Mouse (Mus musculus) erythroid progenitor cell, adult 5-6 weeks (primary cell): ENCODE data around the gene Trim30b. TPM values are rescaled to one million over a fixed set of nuclear protein-coding genes. Genes with fewer than 3 reads are reported as not detected.
A peak's percentile ranks its signal among the peaks of the same experiment; 100 is the strongest.
"Not testable (repeated sequence)": the region's sequence is repeated elsewhere in the genome, so short reads cannot be mapped to it uniquely, and the experiment has no call there.

Experiments used
- ATAC-seq: replicated peaks from 2 replicates; pipeline ENCODE4 v1.8.0; 2016; ENCODE audit warnings: moderate number of reproducible peaks, mild to moderate bottlenecking, moderate TSS enrichment, inconsistent platforms; ENCODE audit not compliant: poor library complexity, low FRiP score, severe bottlenecking
- total RNA-seq, 2 experiments: library from RNA; stranded (forward) in 1 of 2; stranded (reverse) in 1 of 2; fragments of 150-400 nt in 1 of 2; fragments of 186-747, 209-891 nt in 1 of 2; gene quantifications; 2 replicates each; pipeline versions ENCODE4 v1.2.3 to v1.2.4; 2015 to 2017; ENCODE audit warnings: low replicate concordance in 2 of 2

The Trim30b gene
- 6.5 and 8.0 TPM in 2 replicates for total RNA-seq (2015; ENCODE audit: low replicate concordance)
- total RNA-seq (2017; ENCODE audit: low replicate concordance), result 1.3 and 2.7 TPM in 2 replicates

- ATAC-seq, result no peak
Observed at GRCm38 (mm10) chr7:104369736-104370414, at the start of gene Trim30b. Gene Trim30b (minus strand): TSS chr7:104369884.

DNA sequence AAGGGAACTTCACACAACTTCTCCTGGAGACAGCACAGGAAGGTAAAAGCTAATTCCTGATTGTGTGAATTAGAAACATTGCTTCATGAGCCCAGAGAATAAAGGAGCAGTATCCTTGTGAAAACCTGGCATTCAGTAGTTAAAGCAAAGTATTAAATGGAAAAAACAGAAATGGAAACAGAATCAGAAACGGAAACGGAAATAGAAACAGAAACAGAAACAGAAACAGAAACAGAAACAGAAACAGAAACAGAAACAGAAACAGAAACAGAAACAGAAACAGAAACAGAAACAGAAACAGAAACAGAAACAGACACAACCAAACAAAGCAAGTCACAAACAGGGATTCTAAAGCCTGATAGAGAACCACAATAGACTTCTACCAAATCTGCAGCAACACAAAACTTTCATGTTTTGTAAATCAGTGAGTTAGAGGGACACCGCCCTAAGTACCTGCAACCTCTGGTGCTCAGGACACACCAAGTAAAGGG lies 34.8 kb upstream of the Trim30b start:
- ATAC-seq, result no peak

DNA sequence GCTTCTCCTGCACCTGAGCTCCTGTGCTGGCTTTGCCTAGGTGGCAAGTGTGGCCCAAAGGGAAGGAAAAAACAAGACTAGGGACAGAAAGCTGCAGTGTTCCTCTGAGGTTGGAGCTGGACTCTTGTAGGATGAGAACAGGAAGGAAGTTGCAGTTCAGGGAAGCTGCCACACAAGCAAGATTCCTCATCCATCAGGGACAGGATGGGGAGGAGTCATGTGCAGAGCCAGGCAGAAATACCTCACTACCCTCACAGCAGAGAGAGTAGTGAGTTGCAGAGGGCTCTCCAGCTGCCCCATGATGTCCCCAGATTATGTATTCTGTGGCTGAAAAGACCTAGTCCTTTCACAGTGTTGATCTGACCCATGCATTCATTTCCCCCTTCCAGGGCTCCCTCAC lies 31.5 kb upstream of the Trim30b start:
- no peak for ATAC-seq

GRCm38 (mm10) chr7:104400698-104401097 lies 31.0 kb upstream of the Trim30b start, which contains the start of gene Trim30c:
Gene Trim30c (minus strand): TSS chr7:104400837.
- ATAC-seq, result no peak

DNA sequence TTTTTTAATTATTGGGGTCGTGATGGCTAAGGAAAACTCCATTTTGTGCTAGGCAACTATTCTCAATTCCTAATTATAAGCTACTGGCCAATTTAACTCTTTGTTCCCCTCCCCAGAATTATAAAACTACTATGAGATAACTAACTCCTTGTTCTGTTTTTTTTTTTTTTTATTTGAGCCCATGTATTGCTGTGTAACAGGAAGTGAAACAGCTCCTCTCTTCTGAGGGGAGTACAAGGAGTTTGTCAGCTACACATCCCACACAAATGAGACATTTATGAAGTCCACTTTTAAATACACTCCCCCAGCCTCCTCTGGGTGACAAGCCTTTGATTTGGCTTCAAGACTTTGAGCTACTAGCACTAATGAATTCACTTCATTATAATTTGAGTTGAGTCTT lies 28.8 kb upstream of the Trim30b start:
- ATAC-seq, result no peak

- no peak for ATAC-seq
Observed at GRCm38 (mm10) chr7:104366339-104366738, 3.3 kb downstream of the Trim30b start.

- peak; percentile 62 for ATAC-seq
Observed at GRCm38 (mm10) chr7:104353600-104353967, 16.1 kb downstream of the Trim30b start.

DNA sequence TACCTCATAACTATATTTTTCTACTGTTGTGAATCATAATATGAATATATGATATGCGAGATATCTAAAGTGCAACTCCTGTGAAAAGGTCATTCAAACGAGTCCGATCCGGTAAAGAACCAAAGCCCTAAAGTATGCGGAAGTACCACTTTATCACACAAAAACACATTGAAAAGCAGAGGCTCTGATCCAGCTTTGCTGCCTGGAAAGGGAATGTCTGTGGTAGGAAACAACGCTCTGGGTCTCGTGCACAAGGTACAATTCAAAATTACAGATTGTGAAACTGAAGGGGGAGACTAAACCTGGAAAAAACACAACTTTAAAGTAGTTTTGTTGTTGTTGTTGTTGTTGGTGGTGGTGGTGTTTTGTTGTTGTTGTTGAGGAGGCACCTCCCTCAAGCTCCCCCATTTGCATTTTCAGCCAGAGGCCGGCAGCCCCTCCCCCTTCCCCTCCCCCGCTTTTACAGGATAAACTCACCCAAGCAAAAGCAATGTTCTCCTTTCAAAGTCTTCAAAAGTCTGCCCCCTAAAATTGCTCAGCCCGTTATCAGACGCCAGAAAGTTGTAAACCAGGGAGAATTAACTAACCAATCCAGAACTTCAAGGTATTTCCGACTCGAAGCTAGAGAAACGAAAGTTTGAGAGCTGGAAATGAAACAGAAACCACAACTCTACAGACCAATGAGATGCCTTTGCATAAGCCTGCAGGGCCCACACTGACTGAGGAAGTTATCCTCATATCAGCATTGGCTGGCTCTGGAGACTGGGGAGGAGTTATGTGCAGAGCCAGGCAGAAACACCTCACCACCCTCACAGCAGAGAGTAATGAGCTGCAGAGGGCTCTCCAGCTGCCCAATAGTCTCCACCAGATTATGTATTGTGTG lies 16.7 kb downstream of the Trim30b start, which contains the start of gene Trim12c:
Gene Trim12c, minus strand, starts transcription at position 646 of the 883 bp plus-strand sequence.
- ATAC-seq, result peak; percentile 96

- not testable (repeated sequence) for ATAC-seq
Observed at GRCm38 (mm10) chr7:104348043-104348442, 21.6 kb downstream of the Trim30b start.

DNA sequence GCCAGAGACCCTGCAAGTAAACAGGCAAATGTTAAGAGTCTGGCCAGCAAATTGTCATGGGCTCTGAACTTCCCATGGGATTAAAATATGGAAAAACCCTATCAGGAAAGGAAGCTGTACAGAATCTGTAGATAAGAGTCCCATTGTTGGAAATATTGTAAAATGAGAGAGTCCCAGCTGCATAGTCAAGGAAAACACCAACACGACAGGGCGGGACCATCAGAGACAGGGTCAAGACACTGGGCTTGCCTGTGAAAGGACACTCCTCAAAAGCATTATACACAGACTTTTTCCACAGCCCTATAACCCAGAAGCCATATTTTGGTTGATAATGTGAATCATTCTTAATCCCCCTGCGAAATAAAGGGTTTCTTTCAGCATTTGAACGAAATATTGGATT lies 28.9 kb downstream of the Trim30b start:
- ATAC-seq, result not testable (repeated sequence)

- ATAC-seq, result not testable (repeated sequence)
Observed at GRCm38 (mm10) chr7:104335547-104335946, 34.1 kb downstream of the Trim30b start.

DNA sequence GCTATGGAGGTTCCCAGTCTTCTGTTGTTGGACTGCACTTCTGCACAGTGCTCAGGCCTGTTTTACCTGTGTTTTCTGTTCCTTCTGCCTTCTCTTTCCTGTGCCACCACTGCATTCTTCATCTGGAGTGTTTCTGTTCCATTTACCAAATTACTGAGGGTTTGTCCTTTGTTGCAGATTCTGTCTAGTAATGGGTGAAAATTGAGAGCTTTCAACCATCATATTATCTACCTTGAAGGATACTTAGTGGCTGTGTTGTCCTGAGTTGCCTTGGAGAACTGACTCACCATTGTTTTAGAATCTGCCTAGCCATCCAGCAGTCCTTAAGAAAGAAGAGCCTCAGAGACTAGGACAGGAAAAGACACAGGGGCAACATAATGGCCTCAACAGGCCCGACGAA lies 40.5 kb downstream of the Trim30b start, which contains the start of gene Trim34b:
Gene Trim34b, plus strand, starts transcription at position 301 of the 400 bp plus-strand sequence.
- ATAC-seq, result not testable (repeated sequence)

DNA sequence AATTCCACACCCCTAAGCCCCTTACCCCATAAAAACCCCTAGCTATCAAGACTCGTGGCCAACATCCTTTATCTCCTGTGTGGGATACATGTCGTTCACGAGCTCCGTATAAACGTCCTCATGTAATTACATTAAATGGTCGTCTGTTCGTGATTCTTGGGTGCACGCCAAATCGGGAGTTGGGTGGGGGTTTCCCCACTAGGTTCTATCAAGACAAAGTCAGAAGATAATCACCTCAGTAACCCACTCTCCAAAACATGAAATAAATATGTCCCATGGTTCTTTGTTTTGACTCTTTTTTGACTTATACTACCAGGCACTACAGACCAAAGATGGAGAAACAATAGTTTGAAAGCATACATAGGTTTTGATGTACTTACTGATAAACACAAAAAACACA lies 47.7 kb downstream of the Trim30b start:
- no peak for ATAC-seq

DNA sequence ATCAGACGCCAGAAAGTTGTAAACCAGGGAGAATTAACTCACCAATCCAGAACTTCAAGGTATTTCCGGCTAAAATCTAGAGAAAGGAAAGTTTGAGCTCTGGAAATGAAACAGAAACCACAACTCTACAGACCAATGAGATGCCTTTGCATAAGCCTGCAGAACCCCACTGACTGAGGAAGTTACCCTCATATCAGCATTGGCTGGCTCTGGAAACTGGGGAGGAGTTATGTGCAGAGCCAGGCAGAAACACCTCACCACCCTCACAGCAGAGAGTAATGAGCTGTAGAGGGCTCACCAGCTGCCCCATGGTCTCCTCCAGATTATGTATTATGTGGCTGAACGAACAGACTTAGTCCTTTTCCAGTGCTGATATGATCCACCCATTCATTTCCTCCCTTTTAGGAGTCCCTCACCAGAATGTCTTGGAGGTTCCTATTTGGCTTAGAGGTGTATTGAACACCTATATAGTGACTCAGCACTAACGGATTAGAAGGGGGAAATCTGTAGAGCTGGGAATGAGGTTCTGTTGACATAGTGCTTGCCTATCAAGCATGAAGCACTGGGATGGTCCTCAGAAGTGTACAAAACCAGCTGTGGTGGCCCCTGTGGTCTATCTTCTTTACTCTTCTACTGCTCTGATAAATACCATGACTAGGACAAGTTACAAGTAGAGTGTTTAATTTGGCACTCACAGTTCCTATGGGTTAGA lies 54.2 kb downstream of the Trim30b start, which contains the start of gene Trim12a:
Gene Trim12a, minus strand, starts transcription at position 98 of the 712 bp plus-strand sequence.
- peak; percentile 94 for ATAC-seq

DNA sequence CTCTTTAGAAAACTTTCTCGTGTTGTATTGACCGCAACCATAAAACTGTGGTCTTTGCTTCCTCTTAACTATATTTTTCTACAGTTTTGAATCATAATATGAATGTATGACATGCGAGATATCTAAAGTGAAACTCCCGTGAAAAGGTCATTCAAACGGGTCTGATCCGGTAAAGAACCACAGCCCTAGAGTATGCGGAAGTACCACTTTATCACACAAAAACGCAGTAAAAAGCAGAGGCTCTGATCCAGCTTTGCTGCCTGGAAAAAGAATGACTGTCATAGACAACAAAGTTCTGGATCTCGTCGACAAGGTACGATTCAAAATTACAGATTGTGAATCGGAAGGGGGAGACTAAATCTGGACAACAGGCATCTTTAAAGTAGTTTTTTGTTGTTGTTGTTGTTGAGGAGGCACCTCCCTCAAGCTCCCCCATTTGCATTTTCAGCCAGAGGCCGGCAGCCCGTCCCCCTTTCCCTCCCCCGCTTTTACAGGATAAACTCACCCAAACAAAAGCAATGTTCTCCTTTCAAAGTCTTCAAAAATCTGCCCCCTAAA lies 54.8 kb downstream of the Trim30b start:
- peak; percentile 43 for ATAC-seq

Other genes with a start within 250 kb of the Trim30b start
- gene Ubqln5, start 240.1 kb downstream of the Trim30b start, total RNA-seq (2015; ENCODE audit: low replicate concordance), result not detected in 2 replicates
- not detected in 2 replicates for gene Ubqln5, start 240.1 kb downstream of the Trim30b start, total RNA-seq (2017; ENCODE audit: low replicate concordance)
- not detected in 2 replicates for gene Olfr643, start 232.5 kb downstream of the Trim30b start, total RNA-seq (2015; ENCODE audit: low replicate concordance)
- not detected in 2 replicates for gene Olfr643, start 232.5 kb downstream of the Trim30b start, total RNA-seq (2017; ENCODE audit: low replicate concordance)
- not detected in 2 replicates for gene Ubqln3, start 226.6 kb downstream of the Trim30b start, total RNA-seq (2015; ENCODE audit: low replicate concordance)
- gene Ubqln3, start 226.6 kb downstream of the Trim30b start, total RNA-seq (2017; ENCODE audit: low replicate concordance), result not detected in 2 replicates
- gene Ubqlnl, start 219.3 kb downstream of the Trim30b start, total RNA-seq (2015; ENCODE audit: low replicate concordance), result not detected in 2 replicates
- gene Ubqlnl, start 219.3 kb downstream of the Trim30b start, total RNA-seq (2017; ENCODE audit: low replicate concordance), result not detected in 2 replicates
- gene Olfm5, start 205.1 kb downstream of the Trim30b start, total RNA-seq (2015; ENCODE audit: low replicate concordance), result not detected in 2 replicates
- not detected in 2 replicates for gene Olfm5, start 205.1 kb downstream of the Trim30b start, total RNA-seq (2017; ENCODE audit: low replicate concordance)
- gene Olfr648, start 186.5 kb downstream of the Trim30b start, total RNA-seq (2015; ENCODE audit: low replicate concordance), result 0.72 and 1.3 TPM in 2 replicates
- gene Olfr648, start 186.5 kb downstream of the Trim30b start, total RNA-seq (2017; ENCODE audit: low replicate concordance), result 0.68 TPM in 1 of 2 replicates, not detected in the other
- not detected in 2 replicates for gene Olfr649, start 173.9 kb downstream of the Trim30b start, total RNA-seq (2015; ENCODE audit: low replicate concordance)
- gene Olfr649, start 173.9 kb downstream of the Trim30b start, total RNA-seq (2017; ENCODE audit: low replicate concordance), result 0.83 TPM in 1 of 2 replicates, not detected in the other
- gene Trim6, start 151.1 kb downstream of the Trim30b start, total RNA-seq (2015; ENCODE audit: low replicate concordance), result 1.7 TPM in 1 of 2 replicates, not detected in the other
- gene Trim6, start 151.1 kb downstream of the Trim30b start, total RNA-seq (2017; ENCODE audit: low replicate concordance), result not detected in 2 replicates
- gene Trim34a, start 125.4 kb downstream of the Trim30b start, total RNA-seq (2015; ENCODE audit: low replicate concordance), result 9.0 and 11.7 TPM in 2 replicates
- 7.6 and 13.5 TPM in 2 replicates for gene Trim34a, start 125.4 kb downstream of the Trim30b start, total RNA-seq (2017; ENCODE audit: low replicate concordance)
- 2.5 TPM in 1 of 2 replicates, not detected in the other for gene Trim5, start 81.8 kb downstream of the Trim30b start, total RNA-seq (2015; ENCODE audit: low replicate concordance)
- 0.76 and 1.5 TPM in 2 replicates for gene Trim5, start 81.8 kb downstream of the Trim30b start, total RNA-seq (2017; ENCODE audit: low replicate concordance)
- 31.0 and 59.5 TPM in 2 replicates for gene Trim12a, start 54.4 kb downstream of the Trim30b start, total RNA-seq (2015; ENCODE audit: low replicate concordance)
- 19.6 and 27.3 TPM in 2 replicates for gene Trim12a, start 54.4 kb downstream of the Trim30b start, total RNA-seq (2017; ENCODE audit: low replicate concordance)
- gene Trim34b, start 40.4 kb downstream of the Trim30b start, total RNA-seq (2015; ENCODE audit: low replicate concordance), result not detected in 2 replicates
- not detected in 2 replicates for gene Trim34b, start 40.4 kb downstream of the Trim30b start, total RNA-seq (2017; ENCODE audit: low replicate concordance)
- 8.3 and 15.5 TPM in 2 replicates for gene Trim12c, start 16.5 kb downstream of the Trim30b start, total RNA-seq (2015; ENCODE audit: low replicate concordance)
- gene Trim12c, start 16.5 kb downstream of the Trim30b start, total RNA-seq (2017; ENCODE audit: low replicate concordance), result 11.5 and 22.8 TPM in 2 replicates
- gene Trim30c, start 31.0 kb upstream of the Trim30b start, total RNA-seq (2015; ENCODE audit: low replicate concordance), result not detected in 2 replicates
- gene Trim30c, start 31.0 kb upstream of the Trim30b start, total RNA-seq (2017; ENCODE audit: low replicate concordance), result 0.39 TPM in 1 of 2 replicates, not detected in the other
- 11.3 and 13.0 TPM in 2 replicates for gene Trim30a, start 95.3 kb upstream of the Trim30b start, total RNA-seq (2015; ENCODE audit: low replicate concordance)
- 6.9 and 7.3 TPM in 2 replicates for gene Trim30a, start 95.3 kb upstream of the Trim30b start, total RNA-seq (2017; ENCODE audit: low replicate concordance)
- 4.0 and 6.7 TPM in 2 replicates for gene Trim30d, start 138.0 kb upstream of the Trim30b start, total RNA-seq (2015; ENCODE audit: low replicate concordance)
- gene Trim30d, start 138.0 kb upstream of the Trim30b start, total RNA-seq (2017; ENCODE audit: low replicate concordance), result 1.4 and 3.0 TPM in 2 replicates
- not detected in 2 replicates for gene Olfr651, start 180.2 kb upstream of the Trim30b start, total RNA-seq (2015; ENCODE audit: low replicate concordance)
- not detected in 2 replicates for gene Olfr651, start 180.2 kb upstream of the Trim30b start, total RNA-seq (2017; ENCODE audit: low replicate concordance)
- not detected in 2 replicates for gene Olfr652, start 191.0 kb upstream of the Trim30b start, total RNA-seq (2015; ENCODE audit: low replicate concordance)
- gene Olfr652, start 191.0 kb upstream of the Trim30b start, total RNA-seq (2017; ENCODE audit: low replicate concordance), result not detected in 2 replicates
- gene Olfr653, start 207.4 kb upstream of the Trim30b start, total RNA-seq (2015; ENCODE audit: low replicate concordance), result not detected in 2 replicates
- gene Olfr653, start 207.4 kb upstream of the Trim30b start, total RNA-seq (2017; ENCODE audit: low replicate concordance), result not detected in 2 replicates
- gene Olfr654, start 217.1 kb upstream of the Trim30b start, total RNA-seq (2015; ENCODE audit: low replicate concordance), result not detected in 2 replicates
- not detected in 2 replicates for gene Olfr654, start 217.1 kb upstream of the Trim30b start, total RNA-seq (2017; ENCODE audit: low replicate concordance)
- gene Olfr655, start 231.9 kb upstream of the Trim30b start, total RNA-seq (2015; ENCODE audit: low replicate concordance), result not detected in 2 replicates
- not detected in 2 replicates for gene Olfr655, start 231.9 kb upstream of the Trim30b start, total RNA-seq (2017; ENCODE audit: low replicate concordance)
- not detected in 2 replicates for gene Olfr656, start 244.1 kb upstream of the Trim30b start, total RNA-seq (2015; ENCODE audit: low replicate concordance)
- gene Olfr656, start 244.1 kb upstream of the Trim30b start, total RNA-seq (2017; ENCODE audit: low replicate concordance), result not detected in 2 replicates